Mouse (Mus musculus): Measurements from ENCODE around the gene Rsf1. TPM values are rescaled to one million over a fixed set of nuclear protein-coding genes. Genes with fewer than 3 reads are reported as not detected.

The Rsf1 gene
- polyA plus RNA-seq, 1 experiment from 2014 or later: 25.7 TPM

DNA sequence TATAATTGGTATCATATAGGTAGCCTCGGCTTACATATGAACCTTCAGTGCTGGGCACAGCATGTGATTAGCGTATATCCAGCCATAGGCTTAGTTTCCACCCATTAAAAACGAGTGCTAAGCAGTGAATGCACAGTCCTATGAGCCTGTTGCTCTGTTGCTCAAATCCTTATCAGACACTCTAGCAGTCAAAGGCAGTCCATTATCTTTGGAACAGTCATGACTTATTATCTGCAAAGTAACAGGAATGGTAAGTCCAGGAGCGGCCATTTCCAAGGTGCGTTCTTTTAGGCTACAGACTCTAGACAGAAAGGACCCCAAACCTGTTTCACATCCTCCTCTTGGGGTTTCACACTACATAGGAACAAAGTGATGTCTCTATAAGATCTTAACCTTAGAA lies 153.9 kb downstream of the Rsf1 start:
- Histone ChIP-seq H3K9ac (ENCODE audit: low read length) (no peak overlapping the region), H3K27me3 (ENCODE audit: control insufficient read depth, insufficient read depth, low read length) (no peaks in the 10 kb centered on the region), H3K9me3 (ENCODE audit: control insufficient read depth, low read length) (no peaks in the 10 kb centered on the region), H3K36me3 (ENCODE audit: control insufficient read depth, insufficient read depth, low read length) (no peaks in the 10 kb centered on the region), H3K4me2 (ENCODE audit: low read depth, low read length, severe bottlenecking) (no peak overlapping the region), H3K4me1 (replicated peaks; ENCODE audit: control insufficient read depth, insufficient read depth, low read length) (peaks cover 9% of the 10 kb centered on the region; the same call in 1 of the 2 replicates), H3K4me3 (ENCODE audit: low read depth, low read length) (no peak overlapping the region), H3K27ac (ENCODE audit: low read depth, low read length) (no peak overlapping the region)
- DNase-seq (ENCODE audit: low spot score) (no peak), ATAC-seq (replicated peaks; ENCODE audit: low FRiP score) (no peak)
- WGBS: 85% methylated on average over 5 of the region's 5 CpGs

- H3K27ac ChIP-seq (ENCODE audit: low read depth, low read length): no peak overlapping the region
- 81% methylated on average over 8 of the region's 8 CpGs for WGBS
- peaks cover 2% of the 10 kb centered on the region; the same call in 1 of the 2 replicates for H3K4me1 ChIP-seq (replicated peaks; ENCODE audit: control insufficient read depth, insufficient read depth, low read length)
- DNase-seq (ENCODE audit: low spot score): no peak
- ATAC-seq (replicated peaks; ENCODE audit: low FRiP score): no peak
- H3K4me2 ChIP-seq (ENCODE audit: low read depth, low read length, severe bottlenecking): no peak overlapping the region
- H3K27me3 ChIP-seq (ENCODE audit: control insufficient read depth, insufficient read depth, low read length): no peaks in the 10 kb centered on the region
- no peak overlapping the region for H3K4me3 ChIP-seq (ENCODE audit: low read depth, low read length)
- no peak overlapping the region for H3K9ac ChIP-seq (ENCODE audit: low read length)
- no peaks in the 10 kb centered on the region for H3K36me3 ChIP-seq (ENCODE audit: control insufficient read depth, insufficient read depth, low read length)
- no peaks in the 10 kb centered on the region for H3K9me3 ChIP-seq (ENCODE audit: control insufficient read depth, low read length)
These were observed 155.3 kb downstream of the Rsf1 start for GRCm38 (mm10) chr7:97735021-97735420.

DNA sequence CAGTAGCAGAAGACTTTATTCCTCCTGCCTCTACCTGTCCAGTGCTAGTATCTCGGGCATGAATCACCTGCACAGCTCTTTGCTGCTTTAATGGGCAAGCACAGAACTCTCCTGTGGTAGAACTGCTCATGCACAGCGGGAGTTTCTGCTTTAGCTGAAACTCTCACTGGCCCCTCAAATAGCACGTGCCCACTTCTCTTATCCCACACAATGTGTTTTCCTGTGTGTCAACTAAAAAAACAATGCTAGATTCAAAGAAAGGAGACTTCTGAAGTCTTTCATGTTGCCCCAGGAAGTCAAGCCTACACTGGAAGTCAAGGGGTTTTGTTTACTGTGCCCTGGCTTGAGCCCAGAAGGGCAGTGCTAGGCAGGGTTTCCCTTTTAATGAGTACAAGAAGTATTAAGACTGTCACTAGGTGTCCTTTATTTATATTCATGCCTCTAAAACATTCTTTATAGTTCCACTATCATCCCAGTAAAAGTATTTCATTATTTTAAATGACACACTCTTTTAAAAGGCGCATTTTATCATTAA lies 156.3 kb downstream of the Rsf1 start:
- H3K4me2 ChIP-seq (ENCODE audit: low read depth, low read length, severe bottlenecking): no peak overlapping the region
- no peak overlapping the region for H3K4me3 ChIP-seq (ENCODE audit: low read depth, low read length)
- no peaks in the 10 kb centered on the region for H3K9me3 ChIP-seq (ENCODE audit: control insufficient read depth, low read length)
- H3K27ac ChIP-seq (ENCODE audit: low read depth, low read length): no peak overlapping the region
- no peak overlapping the region for H3K9ac ChIP-seq (ENCODE audit: low read length)
- no peaks in the 10 kb centered on the region; the same call in 1 of the 2 replicates for H3K4me1 ChIP-seq (replicated peaks; ENCODE audit: control insufficient read depth, insufficient read depth, low read length)
- ATAC-seq (replicated peaks; ENCODE audit: low FRiP score) (no peak), DNase-seq (ENCODE audit: low spot score) (no peak)
- no peaks in the 10 kb centered on the region for H3K36me3 ChIP-seq (ENCODE audit: control insufficient read depth, insufficient read depth, low read length)
- WGBS: 30% methylated on average over 4 of the region's 4 CpGs
- no peaks in the 10 kb centered on the region for H3K27me3 ChIP-seq (ENCODE audit: control insufficient read depth, insufficient read depth, low read length)

DNA sequence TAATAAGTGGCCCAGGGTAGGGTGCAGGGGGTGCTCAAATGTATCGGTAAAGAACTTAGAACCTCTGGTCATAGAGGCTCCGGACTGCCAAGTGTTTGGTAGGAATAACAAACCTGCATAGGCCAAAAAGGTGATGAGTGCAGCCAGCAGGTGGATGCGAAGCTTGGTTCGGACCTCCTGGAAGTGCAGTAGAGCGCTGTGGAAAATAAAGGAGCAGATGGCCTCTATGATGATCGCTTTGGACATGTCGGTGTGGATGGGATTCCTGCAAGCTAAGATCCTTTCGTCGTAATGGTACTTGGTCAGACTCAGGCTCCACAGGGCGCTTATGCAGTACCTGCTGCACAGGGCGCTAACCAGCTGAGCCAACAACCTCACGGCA lies 157.6 kb downstream of the Rsf1 start:
- WGBS: 7% methylated on average over 12 of the region's 12 CpGs
- no peaks in the 10 kb centered on the region for H3K36me3 ChIP-seq (ENCODE audit: control insufficient read depth, insufficient read depth, low read length)
- no peak for DNase-seq (ENCODE audit: low spot score)
- H3K9me3 ChIP-seq (ENCODE audit: control insufficient read depth, low read length): no peaks in the 10 kb centered on the region
- H3K4me2 ChIP-seq (ENCODE audit: low read depth, low read length, severe bottlenecking): peak overlapping the region; percentile 80
- H3K27me3 ChIP-seq (ENCODE audit: control insufficient read depth, insufficient read depth, low read length): no peaks in the 10 kb centered on the region
- H3K9ac ChIP-seq (ENCODE audit: low read length): peak overlapping the region; percentile 65
- no peak for ATAC-seq (replicated peaks; ENCODE audit: low FRiP score)
- H3K4me3 ChIP-seq (ENCODE audit: low read depth, low read length): peak overlapping the region; percentile 56
- H3K4me1 ChIP-seq (replicated peaks; ENCODE audit: control insufficient read depth, insufficient read depth, low read length): no peaks in the 10 kb centered on the region; the same call in 1 of the 2 replicates
- no peak overlapping the region for H3K27ac ChIP-seq (ENCODE audit: low read depth, low read length)

- DNase-seq (ENCODE audit: low spot score): peak; percentile 94
- Histone ChIP-seq H3K4me3 (ENCODE audit: low read depth, low read length) (peak within 1 kb of the TSS; percentile 56), H3K4me2 (ENCODE audit: low read depth, low read length, severe bottlenecking) (peak within 1 kb of the TSS; percentile 80), H3K36me3 (ENCODE audit: control insufficient read depth, insufficient read depth, low read length) (no peaks in the 10 kb centered on the region), H3K27ac (ENCODE audit: low read depth, low read length) (no peak within 1 kb of the TSS), H3K9ac (ENCODE audit: low read length) (peak within 1 kb of the TSS; percentile 65), H3K4me1 (replicated peaks; ENCODE audit: control insufficient read depth, insufficient read depth, low read length) (no peaks in the 10 kb centered on the region; the same call in 1 of the 2 replicates), H3K9me3 (ENCODE audit: control insufficient read depth, low read length) (no peaks in the 10 kb centered on the region), H3K27me3 (ENCODE audit: control insufficient read depth, insufficient read depth, low read length) (no peaks in the 10 kb centered on the region)
- WGBS: under 1% methylated on average over 60 of the region's 64 CpGs
- ATAC-seq (replicated peaks; ENCODE audit: low FRiP score): peak; percentile 95
These were observed 158.2 kb downstream of the Rsf1 start, which contains the start of gene Aqp11 for GRCm38 (mm10) chr7:97737638-97738456. Aqp11 (minus strand) TSS chr7:97738289.

- H3K36me3 ChIP-seq (ENCODE audit: control insufficient read depth, insufficient read depth, low read length): no peaks in the 10 kb centered on the region
- no peaks in the 10 kb centered on the region; the same call in 1 of the 2 replicates for H3K4me1 ChIP-seq (replicated peaks; ENCODE audit: control insufficient read depth, insufficient read depth, low read length)
- WGBS: 35% methylated on average over 10 of the region's 10 CpGs
- no peaks in the 10 kb centered on the region for H3K9me3 ChIP-seq (ENCODE audit: control insufficient read depth, low read length)
- H3K4me3 ChIP-seq (ENCODE audit: low read depth, low read length): no peak overlapping the region
- no peak overlapping the region for H3K9ac ChIP-seq (ENCODE audit: low read length)
- no peak overlapping the region for H3K4me2 ChIP-seq (ENCODE audit: low read depth, low read length, severe bottlenecking)
- H3K27me3 ChIP-seq (ENCODE audit: control insufficient read depth, insufficient read depth, low read length): no peaks in the 10 kb centered on the region
- no peak overlapping the region for H3K27ac ChIP-seq (ENCODE audit: low read depth, low read length)
- ATAC-seq (replicated peaks; ENCODE audit: low FRiP score) (no peak), DNase-seq (ENCODE audit: low spot score) (no peak)
These were observed 161.3 kb downstream of the Rsf1 start for GRCm38 (mm10) chr7:97740948-97741347.

GRCm38 (mm10) chr7:97741756-97742291 lies 162.1 kb downstream of the Rsf1 start:
- 3% methylated on average over 1 of the region's 1 CpGs for WGBS

More at GRCm38 (mm10) chr7:97741756-97742291, 162.1 kb downstream of the Rsf1 start:
- no peaks in the 10 kb centered on the region for H3K36me3 ChIP-seq (ENCODE audit: control insufficient read depth, insufficient read depth, low read length)
- H3K4me1 ChIP-seq (replicated peaks; ENCODE audit: control insufficient read depth, insufficient read depth, low read length): no peaks in the 10 kb centered on the region
- no peaks in the 10 kb centered on the region for H3K27me3 ChIP-seq (ENCODE audit: control insufficient read depth, insufficient read depth, low read length)
- DNase-seq (ENCODE audit: low spot score): no peak
- no peak for ATAC-seq (replicated peaks; ENCODE audit: low FRiP score)
- no peaks in the 10 kb centered on the region for H3K9me3 ChIP-seq (ENCODE audit: control insufficient read depth, low read length)
- no peak overlapping the region for H3K27ac ChIP-seq (ENCODE audit: low read depth, low read length)
- H3K4me3 ChIP-seq (ENCODE audit: low read depth, low read length): no peak overlapping the region
- no peak overlapping the region for H3K9ac ChIP-seq (ENCODE audit: low read length)
- no peak overlapping the region for H3K4me2 ChIP-seq (ENCODE audit: low read depth, low read length, severe bottlenecking)

Measured in forebrain, embryonic 11.5 days (tissue).